Mouse (Mus musculus): ENCODE measurements around the gene Rtl8c.
"Not testable (repeated sequence)": the region's sequence is repeated elsewhere in the genome, so short reads cannot be mapped to it uniquely, and the experiment has no call there.

- not testable (repeated sequence) for TF ChIP-seq CTCF, EP300 (IDR thresholded peaks at IDR 0.05; ENCODE audit: low read depth)
Measured at GRCm38 (mm10) chrX:53606176-53606575, 1.7 kb upstream of the Rtl8c start.

Measured in heart, postnatal 0 days (tissue).